Comparison of ENCODE assay signal across 17 mouse cellular contexts in genomic region chr6:43537252-43537870, GRCm38 (mm10).
"Had no signal": no experiment of that assay in that cellular context is flagged by ENCODE, and none has a peak within 500 bp of the region (broad histone marks: within the 10 kb centered on the region; RNA-seq: fewer than 3 reads in every experiment).

No protein-coding gene starts in this region.

- H3K27ac ChIP-seq: kidney, postnatal 0 days; liver, embryonic 13.5 days; macrophage; midbrain, embryonic 12.5 days had no signal

- H3K9me3 ChIP-seq: liver, embryonic 13.5 days; megakaryocyte, embryonic 14.5 days; midbrain, embryonic 12.5 days had no signal

- H3K36me3 ChIP-seq: liver, embryonic 13.5 days; midbrain, embryonic 12.5 days had no signal

- H3K4me3 ChIP-seq: liver, embryonic 13.5 days; megakaryocyte, embryonic 14.5 days; midbrain, embryonic 12.5 days had no signal

- H3K27me3 ChIP-seq: liver, embryonic 13.5 days; megakaryocyte, embryonic 14.5 days; midbrain, embryonic 12.5 days had no signal

- ATAC-seq: liver, postnatal 0 days; midbrain, embryonic 16.5 days had no signal

- H3K4me1 ChIP-seq: liver, embryonic 13.5 days; megakaryocyte, embryonic 14.5 days; midbrain, embryonic 12.5 days had no signal

- DNase-seq: kidney, adult 11 months; kidney, adult 9 months; kidney, postnatal 36 days; layer of hippocampus, adult 9-11 months; liver; liver, embryonic 13.5 days; liver, postnatal 0 days; retina, postnatal 1 day; right cerebral cortex, postnatal 4 days; spleen, adult 18-20 months; thymus, adult 18-20 months; thymus, postnatal 14 days had no signal

- H3K4me2 ChIP-seq: liver, embryonic 13.5 days; midbrain, embryonic 12.5 days had no signal

- H3K9ac ChIP-seq: liver, embryonic 13.5 days; liver, postnatal 0 days; midbrain, embryonic 12.5 days had no signal
